Mouse (Mus musculus) ES-Bruce4 (cell line): Measurements from ENCODE around the gene Zfp112.

ENCODE experiments used
- CTCF ChIP-seq: IDR thresholded peaks from one replicate; pipeline ENCODE4 v1.8.1; 2011; ENCODE audit warnings: low read depth, low read length
- EP300 ChIP-seq: IDR thresholded peaks from 2 replicates; pipeline ENCODE4 v1.6.1; 2011; ENCODE audit warnings: low read depth, low read length; ENCODE audit not compliant: insufficient read depth
- POLR2A ChIP-seq: IDR thresholded peaks from one replicate; pipeline ENCODE4 v1.8.1; 2011; ENCODE audit warnings: low read length; ENCODE audit not compliant: insufficient read depth

GRCm38 (mm10) chr7:24081634-24082431 is 30.3 kb upstream of the Zfp112 start, which contains the start of gene Zfp180:
- peak; percentile 50 for TF ChIP-seq POLR2A
- TF ChIP-seq CTCF, result no peak
- no peak for TF ChIP-seq EP300
